Mouse (Mus musculus) ES-CJ7 (cell line): ENCODE results near the gene Prpf3.
A peak's percentile ranks its signal among the peaks of the same experiment; 100 is the strongest.
"Not testable (repeated sequence)": the region's sequence is repeated elsewhere in the genome, so short reads cannot be mapped to it uniquely, and the experiment has no call there.

Experiments
- DNase-seq: peaks from one replicate; pipeline ENCODE4 v3.0.0; 2011; ENCODE audit warnings: low read depth, low spot score

Prpf3 gene

DNA sequence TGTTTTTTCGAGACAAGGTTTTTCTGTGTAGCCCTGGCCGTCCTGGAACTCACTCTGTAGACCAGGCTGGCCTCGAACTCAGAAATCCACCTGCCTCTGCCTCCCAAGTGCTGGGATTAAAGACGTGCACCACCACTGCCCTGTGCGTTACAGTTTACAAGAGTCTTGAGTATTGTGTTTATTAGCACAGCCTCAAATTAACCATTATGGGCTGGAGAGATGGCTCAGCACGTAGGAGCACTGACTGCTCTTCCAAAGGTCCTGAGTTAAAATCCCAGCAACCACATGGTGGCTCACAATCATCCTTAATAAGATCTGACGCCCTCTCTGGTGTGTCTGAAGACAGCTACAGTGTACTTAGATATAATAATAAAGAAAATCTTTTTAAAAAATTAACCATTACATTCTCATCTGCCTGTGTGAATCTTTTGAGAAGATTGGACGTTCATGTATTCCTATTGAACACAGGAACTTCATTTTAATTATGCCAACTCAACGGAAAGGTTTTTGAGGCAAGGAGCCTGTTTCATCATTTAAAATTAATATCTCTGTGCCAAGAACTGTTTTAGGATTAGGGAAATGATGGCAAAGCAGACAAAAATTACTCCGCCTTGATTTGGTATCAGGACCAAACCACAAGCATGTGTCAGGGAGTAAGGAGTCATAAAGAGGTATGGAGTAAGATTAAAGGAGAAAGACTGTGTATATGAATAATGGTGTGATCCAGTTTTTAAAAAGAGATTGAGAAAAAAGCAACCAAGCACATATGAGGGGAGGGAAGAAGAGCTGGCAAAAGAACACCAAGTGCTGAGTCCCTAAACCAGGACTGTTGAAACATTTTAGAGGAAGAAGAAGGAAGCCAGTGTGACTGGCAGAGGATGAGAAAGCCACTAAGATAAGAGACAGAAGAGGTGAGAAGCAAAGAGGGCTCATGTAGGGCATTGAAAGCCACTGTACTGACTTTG is 35.4 kb downstream of the Prpf3 start:
- DNase-seq = peak; percentile 26

DNA sequence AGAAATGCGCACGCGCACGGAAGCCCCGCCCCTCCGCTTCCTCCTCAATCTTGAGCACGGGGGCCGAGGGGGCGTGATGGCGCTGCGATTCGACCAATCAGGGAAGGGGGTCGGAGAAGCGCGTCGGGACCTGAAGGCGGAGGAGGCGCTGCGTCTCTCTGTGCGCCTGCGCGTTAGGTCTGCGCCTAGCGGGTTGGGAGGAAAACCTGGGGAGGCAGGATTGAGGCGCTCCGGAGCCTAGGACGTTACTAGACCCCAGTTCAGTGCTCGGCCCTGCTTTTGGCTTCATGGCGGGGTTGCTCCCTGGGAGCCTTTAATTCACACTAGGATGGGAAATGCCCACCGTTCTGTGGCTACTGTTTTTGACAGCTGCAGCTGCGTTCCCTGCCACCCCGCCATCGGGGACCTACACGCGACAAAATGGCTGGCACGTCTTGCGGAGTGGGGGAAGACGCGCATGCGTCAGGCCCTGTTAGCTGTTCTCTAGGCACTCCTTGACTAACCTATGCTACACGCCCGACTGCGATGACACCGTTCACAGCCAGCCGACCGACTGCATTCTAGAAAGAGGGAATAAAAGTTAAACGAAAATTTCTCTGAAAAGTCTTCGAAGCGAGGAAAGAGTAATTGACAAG is 36.2 kb downstream of the Prpf3 start:
- DNase-seq = peak; percentile 100

DNA sequence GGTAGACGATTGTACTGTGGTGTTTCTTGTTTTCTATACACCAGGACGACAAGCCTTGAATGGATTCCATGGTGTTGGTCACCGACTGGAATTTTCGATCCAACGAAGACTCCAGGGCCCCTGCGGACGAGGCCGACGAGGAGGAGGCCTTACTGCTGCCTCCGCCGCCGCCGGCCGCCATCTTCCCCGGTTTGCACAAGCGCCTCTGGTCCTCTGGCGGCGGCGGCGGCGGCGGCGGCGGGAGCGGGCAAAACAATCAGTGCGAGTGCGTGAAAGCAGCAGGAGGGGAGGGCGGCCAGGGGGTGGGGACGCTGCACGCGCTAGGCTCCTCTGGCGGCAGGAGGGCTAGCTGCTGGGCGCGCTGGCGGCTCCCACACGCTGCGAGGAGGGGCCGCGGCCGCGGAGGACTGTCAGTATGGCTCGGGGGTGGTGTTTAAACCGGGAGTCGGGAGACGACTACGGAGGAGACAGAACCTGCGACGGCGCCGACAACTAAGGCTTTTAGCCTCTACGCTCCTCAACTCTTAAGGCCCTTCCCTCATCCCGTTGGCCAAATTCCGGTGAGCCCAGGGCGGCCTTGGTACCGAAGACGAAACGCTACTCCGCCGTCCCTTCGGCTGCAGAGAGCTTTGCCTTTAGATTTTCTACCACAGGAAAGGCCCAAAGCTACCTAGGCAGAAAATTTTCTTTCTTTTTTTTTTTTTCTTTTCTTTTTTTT is 37.0 kb downstream of the Prpf3 start, which contains the start of gene Rprd2:
TSS of gene Rprd2 (minus strand) at position 293 of the 718 bp plus-strand sequence.
- DNase-seq = peak; percentile 68

DNA sequence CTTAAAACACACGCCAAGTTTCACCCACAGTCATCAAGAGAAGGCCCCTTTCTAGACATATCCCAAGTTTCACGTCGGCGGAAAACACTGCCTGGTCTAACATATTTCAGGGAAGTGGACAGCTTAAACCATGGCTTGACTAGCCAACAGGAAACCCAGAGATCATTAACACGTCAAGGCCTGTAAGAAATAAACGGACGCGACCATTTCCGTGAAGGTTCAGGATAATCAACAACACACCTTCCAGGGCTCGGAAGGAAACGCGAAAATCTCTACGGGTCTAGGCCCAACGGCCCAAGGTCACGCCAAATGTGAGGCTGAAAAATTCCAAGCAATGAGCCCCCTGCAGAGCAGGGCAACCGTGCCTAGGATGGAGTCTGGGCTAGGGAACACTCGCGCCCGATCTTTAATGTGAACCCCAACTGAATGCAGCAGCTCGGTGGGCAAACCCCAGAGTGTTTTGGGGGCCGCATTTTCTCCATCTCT is 37.6 kb downstream of the Prpf3 start:
- peak; percentile 85 for DNase-seq

DNA sequence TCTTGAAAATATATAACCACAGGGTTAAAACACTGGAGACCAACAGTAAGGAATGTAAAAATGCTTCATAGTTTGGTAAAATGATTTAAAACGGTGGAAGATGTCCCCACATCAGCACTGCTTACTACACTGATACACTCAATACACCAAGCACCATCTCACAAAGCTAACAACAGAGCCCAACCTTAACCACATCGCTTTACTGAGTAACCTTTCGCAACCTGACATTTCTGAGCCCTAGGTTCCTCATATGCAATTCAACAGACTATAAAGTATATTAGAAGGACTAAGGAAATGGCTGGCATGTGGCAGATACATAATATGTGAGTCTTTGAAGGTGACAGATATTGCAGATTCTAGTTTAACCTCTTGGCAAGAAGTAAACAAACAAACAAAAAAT is 39.0 kb downstream of the Prpf3 start:
- no peak for DNase-seq

DNA sequence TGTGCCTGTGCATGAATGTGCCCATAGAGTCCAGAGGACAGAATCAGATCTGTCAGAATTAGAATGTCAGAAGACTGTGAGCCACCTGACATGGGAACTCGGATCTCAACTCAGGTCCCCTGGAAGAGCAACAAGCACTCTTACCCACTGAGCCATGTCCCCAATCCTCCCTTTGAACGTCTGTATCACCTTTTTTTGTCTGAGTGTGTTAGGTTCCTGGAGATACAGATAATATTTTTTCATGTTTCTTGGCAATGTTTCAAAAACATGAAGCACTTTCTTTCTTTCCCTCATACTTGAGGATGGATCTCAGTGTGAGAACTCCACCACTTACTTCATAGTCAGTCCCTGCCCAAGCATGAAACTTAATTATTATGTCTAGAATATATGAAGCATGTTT is 47.3 kb downstream of the Prpf3 start:
- DNase-seq = no peak

DNA sequence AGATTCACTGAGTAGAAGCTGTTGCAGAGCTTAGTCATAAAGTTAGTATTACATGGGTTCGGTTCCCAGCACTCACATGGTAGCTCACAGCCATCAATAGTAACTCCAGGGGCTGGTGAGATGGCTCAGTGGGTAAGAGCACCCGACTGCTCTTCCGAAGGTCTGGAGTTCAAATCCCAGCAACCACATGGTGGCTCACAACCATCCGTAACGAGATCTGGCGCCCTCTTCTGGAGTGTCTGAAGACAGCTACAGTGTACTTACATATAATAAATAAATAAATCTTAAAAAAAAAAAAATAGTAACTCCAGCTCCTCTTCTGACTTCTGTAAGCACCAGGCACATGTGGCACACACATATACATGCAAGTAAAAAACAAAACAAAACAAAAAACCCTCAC is 48.1 kb downstream of the Prpf3 start:
- not testable (repeated sequence) for DNase-seq

DNA sequence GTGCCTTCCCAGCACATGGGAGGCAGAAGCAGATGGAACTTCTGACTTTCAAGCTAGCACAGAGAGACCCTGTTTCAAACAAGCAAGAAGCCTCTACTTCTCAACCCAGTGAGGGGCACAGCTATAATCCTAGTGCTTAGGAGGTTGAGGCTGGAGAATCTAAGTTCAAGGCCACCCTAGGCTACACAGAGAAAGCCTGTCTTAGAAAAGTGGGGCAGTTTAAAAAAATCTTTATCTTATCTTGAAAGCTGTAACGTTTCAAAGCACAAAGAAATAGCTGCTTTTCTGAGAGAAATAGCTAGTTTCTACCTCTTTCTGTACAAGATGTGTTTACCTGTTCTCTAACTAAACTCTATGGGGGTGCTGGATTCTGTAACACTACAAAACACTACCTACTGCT is 49.0 kb downstream of the Prpf3 start:
- no peak for DNase-seq

DNA sequence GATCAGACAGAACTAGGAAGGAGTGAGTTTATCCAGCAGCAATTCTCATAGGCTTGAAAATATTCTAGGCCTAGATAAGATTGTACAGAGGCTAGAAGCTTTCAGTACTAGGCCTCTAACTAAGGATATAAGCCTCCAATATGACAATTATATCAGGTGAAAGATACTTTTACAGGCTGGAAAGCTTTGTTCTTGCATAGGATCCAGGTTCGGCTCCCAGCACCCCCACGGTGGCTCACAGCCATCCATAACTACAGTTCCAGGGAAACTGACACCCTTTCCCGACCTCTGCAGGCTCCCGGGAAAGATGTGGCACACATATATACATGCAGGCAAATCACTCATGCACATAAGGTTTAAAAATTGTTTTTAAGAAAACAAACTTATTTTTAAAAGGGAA is 51.8 kb downstream of the Prpf3 start:
- no peak for DNase-seq

DNA sequence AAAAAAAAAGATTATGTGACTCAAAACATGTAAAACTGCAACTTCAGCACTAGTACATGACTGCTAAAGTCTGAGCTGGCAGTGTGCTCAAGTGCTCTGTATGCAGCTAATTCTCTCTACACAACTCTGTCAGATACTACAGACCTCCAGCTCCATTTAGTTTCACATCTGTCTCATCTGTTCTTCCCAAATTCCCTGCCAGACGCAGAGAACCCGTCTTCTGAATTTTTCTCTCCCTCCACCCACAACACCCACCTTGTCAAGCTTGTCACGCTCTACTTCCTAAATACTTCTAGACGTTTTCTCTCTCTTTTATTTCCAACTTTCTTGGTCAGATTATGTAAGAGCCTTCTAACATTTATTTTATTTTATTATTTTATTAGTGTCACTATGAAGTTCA is 56.9 kb downstream of the Prpf3 start:
- DNase-seq = no peak

DNA sequence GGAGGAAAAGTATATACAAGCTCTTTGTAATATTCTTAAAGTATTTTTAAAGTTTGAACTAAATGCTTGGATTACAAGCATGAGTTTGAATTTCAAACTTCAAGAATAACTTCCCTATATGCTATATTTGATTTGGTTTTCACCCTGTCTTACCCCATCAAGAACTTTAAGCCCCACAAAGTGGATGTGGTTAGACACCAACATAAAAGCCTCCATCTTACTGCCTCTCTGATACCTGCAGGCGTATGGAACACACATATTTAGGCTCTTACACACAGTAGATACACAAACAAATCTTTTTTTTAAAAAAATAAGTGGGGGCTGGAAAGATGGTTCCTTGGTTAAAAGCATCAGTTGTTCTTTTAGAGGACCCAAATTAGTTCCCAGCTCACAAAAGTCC is 61.4 kb downstream of the Prpf3 start:
- no peak for DNase-seq

DNA sequence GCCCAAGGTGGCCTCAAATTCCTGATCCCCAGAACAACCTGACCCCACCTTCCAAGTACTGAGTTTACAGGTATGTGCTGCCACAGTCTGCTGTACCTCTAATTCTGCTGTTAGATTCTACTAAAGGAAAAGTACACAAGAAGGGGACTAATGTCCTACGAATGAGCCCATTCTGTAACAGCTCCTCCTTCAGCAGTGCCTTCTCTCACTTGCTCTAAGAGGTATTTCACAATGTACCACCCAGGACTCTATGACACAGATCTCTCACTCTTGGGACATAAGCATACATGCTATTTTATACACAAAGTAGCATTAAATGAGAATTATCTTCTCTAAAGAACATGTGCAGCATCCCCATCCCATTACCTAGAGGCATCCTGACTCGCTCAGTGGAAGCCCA is 62.0 kb downstream of the Prpf3 start:
- DNase-seq = no peak

DNA sequence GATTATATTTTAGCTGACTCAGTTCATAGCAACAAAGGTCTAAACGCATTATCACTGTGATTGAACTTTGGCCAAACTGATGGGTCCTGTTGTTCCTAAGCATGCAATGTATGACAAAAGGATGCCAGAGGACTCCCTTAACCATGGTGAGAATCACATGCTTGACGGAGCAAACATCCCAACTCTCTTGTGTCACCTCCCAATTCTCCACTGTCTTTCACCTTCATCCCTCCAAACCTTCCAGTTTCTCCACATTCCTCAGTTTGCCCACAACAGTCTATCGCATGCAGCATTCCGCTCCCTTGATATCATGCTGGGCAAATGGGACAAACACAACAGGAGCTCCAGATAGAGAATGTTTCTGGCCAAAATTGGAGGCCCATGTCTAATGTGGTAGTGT is 70.2 kb downstream of the Prpf3 start:
- DNase-seq = no peak
